Mouse (Mus musculus): Measurements from ENCODE around the gene Ola1. TPM values are rescaled to one million over a fixed set of nuclear protein-coding genes. Genes with fewer than 3 reads are reported as not detected.

Gene Ola1
- total RNA-seq, 2 experiments from 2014 or later = 96.9 to 102 TPM

DNA sequence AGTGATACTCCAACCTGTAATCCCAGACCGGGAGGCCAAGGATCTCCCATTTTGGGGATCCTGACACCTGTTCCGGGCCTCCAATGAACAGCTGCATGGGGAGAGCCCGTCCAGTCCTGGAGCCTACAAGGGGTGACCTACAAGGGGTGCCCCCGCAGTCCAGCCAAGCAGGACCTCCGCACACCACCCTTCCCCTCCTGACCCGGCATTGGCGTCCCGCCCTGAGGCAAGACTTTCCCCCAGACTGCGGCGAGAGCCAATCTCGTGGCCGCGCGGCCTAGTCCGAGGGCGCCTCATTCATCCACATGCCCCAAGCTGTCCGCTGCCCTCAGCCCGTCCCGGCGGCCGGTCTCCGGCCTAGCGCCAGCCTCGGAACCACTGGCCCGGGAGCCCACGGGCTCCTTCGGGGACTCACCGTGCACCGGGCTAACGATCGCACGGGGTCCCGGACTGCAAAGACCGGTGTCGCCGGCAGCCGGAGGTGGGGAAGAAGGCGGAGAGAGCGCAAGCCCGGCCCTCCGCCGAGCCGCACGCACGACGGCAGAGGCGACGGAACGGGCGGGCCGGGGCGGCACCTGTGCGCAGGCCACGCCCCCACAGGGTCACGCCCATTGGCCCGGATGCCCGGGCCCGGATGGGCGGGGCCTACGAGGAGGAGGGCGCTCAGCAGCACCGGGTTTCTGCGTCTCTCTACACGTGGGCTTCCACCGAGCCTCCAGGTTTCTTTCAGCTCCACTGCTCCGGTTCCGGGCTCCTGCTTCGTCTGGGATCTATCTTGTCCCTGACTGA lies 4.7 kb downstream of the Ola1 start:
- TF ChIP-seq CTCF (IDR thresholded peaks at IDR 0.05) = no peak
- Histone ChIP-seq H3K4me3 (peak overlapping the region; percentile 96), H3K27ac (peak overlapping the region; percentile 83)
- DNase-seq (ENCODE audit: extremely low spot score in 1 of 2, low spot score in 2 of 2) = peak; percentile 93 to 95
- intact Hi-C loops (cut with DNase I) = loop anchor here (5.0 kb wide), 2 partner anchors 58 to 237 kb away; partner anchors contain the start of gene Sp9

DNA sequence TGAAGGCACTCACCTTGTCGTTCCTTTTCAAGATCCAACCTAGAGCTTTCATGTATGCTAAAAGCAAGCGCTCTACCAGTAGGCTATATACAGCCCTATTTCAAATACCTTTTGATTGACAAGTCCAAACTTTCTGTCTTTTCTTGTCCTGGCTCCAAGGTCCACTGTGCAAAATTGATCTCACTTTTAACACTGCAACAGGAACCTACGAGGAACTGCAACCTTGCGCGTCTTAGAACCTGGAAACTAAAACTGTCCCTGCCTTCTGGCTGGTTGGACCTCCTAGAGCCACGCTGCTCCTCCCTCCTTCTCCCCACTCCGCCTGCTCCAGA lies 5.2 kb downstream of the Ola1 start:
- intact Hi-C loops (cut with DNase I) = loop anchor here (5.0 kb wide), 2 partner anchors 59 to 236 kb away; partner anchors contain the start of gene Sp9
- H3K27ac ChIP-seq = peak overlapping the region; percentile 83; the same call in 1 of the 2 replicates
- DNase-seq (ENCODE audit: extremely low spot score in 1 of 2, low spot score in 2 of 2) = no peak
- no peak for TF ChIP-seq CTCF (IDR thresholded peaks at IDR 0.05)
- H3K4me3 ChIP-seq = peak overlapping the region; percentile 96

DNA sequence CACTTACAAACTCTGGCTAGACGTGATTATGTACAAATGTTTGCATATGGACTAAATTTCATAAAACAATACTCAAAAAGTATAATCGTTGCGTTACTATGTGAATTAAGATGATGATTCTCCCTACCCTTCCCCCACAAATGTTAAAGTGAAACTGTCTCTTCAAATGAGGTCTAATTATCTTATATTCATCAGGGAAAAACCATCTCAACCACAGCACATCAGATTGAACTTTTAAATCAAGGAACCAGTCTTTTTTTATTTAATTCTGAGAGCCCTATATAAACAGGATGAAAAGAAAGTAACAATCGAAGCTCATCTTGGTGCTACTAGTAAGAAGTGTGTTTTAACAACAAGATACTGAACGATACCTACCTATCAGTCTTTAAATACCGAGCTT lies 14.4 kb downstream of the Ola1 start:
- DNase-seq (ENCODE audit: extremely low spot score in 1 of 2, low spot score in 2 of 2) = no peak
- intact Hi-C loops (cut with DNase I) = no loop called here
- Histone ChIP-seq H3K4me3 (no peak overlapping the region), H3K27ac (no peak overlapping the region)
- TF ChIP-seq CTCF (IDR thresholded peaks at IDR 0.05) = no peak

DNA sequence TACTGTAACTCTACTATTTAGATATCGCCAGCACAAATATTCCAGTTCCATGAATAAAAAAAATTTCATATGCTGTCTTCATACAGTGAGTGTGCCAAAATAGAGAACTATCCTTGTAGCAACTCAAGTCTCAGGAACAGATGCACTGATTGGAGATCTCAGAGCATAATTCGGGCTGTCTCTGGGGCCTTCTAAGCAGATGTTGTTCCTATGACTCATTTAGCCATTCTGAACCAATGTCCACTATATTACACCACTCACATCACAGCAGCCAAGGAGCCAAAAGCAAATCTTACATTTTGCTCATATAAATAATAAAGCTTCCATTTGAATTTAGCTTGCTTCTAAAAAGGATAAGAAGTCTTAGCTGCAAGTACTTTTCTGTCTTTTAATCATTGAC lies 30.2 kb downstream of the Ola1 start:
- Histone ChIP-seq H3K27ac (no peak overlapping the region), H3K4me3 (no peak overlapping the region)
- TF ChIP-seq CTCF (IDR thresholded peaks at IDR 0.05) = no peak
- intact Hi-C loops (cut with DNase I) = no loop called here
- no peak for DNase-seq (ENCODE audit: extremely low spot score in 1 of 2, low spot score in 2 of 2)

DNA sequence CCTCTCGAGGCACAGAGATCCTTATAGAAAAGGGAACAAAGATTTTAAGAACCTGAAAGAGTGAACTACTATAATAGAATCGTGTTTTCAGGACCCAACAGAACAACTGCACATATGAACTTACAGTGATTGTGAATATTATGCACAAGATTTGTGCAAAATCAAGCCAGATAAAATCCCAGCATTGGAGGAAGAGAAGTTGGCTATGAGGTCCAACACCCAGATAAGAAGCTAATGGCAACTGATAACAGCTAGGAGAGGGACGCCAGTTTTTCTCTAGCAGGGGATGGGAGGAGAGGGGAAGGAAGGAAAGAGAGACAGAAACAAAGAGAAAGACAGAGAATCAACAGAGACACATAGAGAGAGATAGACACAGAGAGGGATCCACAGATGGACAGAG lies 33.5 kb downstream of the Ola1 start:
- TF ChIP-seq CTCF (IDR thresholded peaks at IDR 0.05) = no peak
- intact Hi-C loops (cut with DNase I) = no loop called here
- Histone ChIP-seq H3K4me3 (no peak overlapping the region), H3K27ac (no peak overlapping the region)
- DNase-seq (ENCODE audit: extremely low spot score in 1 of 2, low spot score in 2 of 2) = no peak

DNA sequence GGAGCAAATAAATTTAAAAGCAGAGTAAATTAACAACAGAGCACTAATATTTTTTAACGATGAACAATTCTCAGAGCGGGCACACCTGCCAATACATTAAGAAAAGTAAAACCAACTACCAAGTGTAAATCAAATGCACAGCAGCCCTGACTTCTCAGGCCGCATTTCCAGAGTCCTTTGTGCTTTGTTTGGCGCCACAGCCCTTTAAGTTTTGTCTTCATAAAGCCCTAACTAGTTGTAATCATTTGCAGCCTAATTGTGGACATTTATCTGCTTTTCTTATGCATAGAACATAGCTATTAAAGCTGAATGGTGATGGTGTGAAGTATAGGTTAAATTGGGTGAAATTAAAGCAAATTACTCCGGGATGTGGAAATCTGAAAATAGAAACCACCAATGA lies 49.2 kb downstream of the Ola1 start:
- intact Hi-C loops (cut with DNase I) = loop anchor here (2.0 kb wide), 1 partner anchor 233 kb away; no protein-coding TSS in a partner anchor

DNA sequence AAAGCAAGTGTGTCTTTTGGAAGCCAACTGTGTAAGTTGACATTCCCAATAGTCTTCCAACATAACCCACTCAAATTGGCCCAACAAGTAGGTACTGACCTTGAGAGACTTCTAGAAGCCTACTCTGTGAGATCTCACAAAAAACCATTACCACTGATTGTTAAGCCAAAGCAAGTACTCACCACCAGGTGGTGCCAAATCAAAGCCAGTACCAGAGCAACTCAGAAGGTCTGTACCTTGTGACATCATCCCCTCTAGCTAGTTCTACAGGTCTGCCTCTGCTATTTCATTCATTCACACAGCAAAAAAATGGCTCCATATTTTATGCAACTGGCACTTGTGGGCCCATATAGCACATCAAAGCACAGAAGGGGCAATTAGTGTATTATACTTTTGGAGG lies 51.6 kb downstream of the Ola1 start:
- no peak overlapping the region for H3K4me3 ChIP-seq
- intact Hi-C loops (cut with DNase I) = loop anchor here (1.0 kb wide), 1 partner anchor 111 kb away; no protein-coding TSS in a partner anchor
- no peak overlapping the region for H3K27ac ChIP-seq
- peak; percentile 71 for TF ChIP-seq CTCF (IDR thresholded peaks at IDR 0.05)
- peak in 1 of 2 experiments; percentile 22 for DNase-seq (ENCODE audit: extremely low spot score in 1 of 2, low spot score in 2 of 2)

More for the DNA sequence above, 49.2 kb downstream of the Ola1 start:
- no peak for TF ChIP-seq CTCF (IDR thresholded peaks at IDR 0.05)
- Histone ChIP-seq H3K4me3 (no peak overlapping the region), H3K27ac (no peak overlapping the region)
- no peak for DNase-seq (ENCODE audit: extremely low spot score in 1 of 2, low spot score in 2 of 2)

DNA sequence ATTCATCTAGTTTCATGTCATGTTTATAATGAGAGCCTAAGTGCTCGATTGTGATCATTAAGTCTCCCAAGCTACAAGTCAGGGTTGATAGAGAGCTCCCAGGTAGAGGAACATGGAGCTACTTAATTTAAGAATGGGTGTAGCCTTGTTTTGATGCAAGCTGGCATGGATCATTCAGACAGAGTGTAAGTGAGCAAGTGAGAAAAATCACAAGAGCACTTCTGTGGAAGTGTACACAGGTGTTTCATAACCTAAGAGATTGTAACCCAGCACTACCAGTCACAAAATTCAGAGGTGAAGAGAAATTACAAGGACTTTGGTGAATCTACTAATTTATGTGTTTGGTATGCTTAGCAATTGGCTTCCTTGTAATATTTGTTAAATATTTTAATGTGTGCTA lies 54.1 kb downstream of the Ola1 start:
- TF ChIP-seq CTCF (IDR thresholded peaks at IDR 0.05) = no peak
- no peak for DNase-seq (ENCODE audit: extremely low spot score in 1 of 2, low spot score in 2 of 2)
- H3K27ac ChIP-seq = no peak overlapping the region
- intact Hi-C loops (cut with DNase I) = no loop called here
- no peak overlapping the region for H3K4me3 ChIP-seq

DNA sequence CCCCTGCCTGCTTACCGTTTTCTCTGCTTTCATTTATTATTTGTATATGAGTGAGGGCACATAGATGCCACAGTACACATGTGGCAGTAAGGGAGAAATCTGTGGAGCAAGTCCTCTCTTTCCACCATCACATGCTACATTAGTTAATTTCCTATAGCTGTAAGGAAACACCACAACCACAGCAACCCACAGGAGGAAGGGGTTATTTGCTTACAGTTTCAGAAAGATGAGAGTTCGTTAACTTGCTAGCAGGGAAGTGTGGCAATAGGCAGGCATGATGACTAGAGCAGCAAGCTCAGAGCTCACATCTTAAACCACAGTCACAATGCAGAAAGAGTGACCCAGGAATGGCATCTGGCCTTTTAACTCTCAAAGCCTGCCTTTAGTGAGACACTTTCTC lies 58.0 kb downstream of the Ola1 start:
- intact Hi-C loops (cut with DNase I) = no loop called here
- no peak for DNase-seq (ENCODE audit: extremely low spot score in 1 of 2, low spot score in 2 of 2)

DNA sequence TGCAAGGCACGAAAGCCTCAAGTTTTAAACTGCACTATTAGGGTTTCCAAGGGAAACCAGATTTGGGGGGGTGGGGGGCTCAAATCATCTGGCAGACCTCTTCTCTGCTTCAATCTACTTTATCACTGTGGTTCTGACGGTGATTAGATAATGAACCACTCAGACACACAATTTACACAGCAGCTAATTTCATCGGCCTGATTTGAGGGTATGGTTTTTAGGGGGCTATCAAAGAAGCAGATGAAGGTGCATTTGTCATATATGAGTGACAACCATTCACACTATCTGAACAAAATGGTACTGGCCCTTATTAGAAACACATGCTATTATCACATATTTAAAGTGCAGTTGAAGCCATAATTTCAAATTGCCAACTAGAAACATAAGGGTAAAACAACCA lies 61.5 kb downstream of the Ola1 start:
- intact Hi-C loops (cut with DNase I) = no loop called here
- TF ChIP-seq CTCF (IDR thresholded peaks at IDR 0.05) = no peak
- Histone ChIP-seq H3K4me3 (no peak overlapping the region), H3K27ac (no peak overlapping the region)
- no peak for DNase-seq (ENCODE audit: extremely low spot score in 1 of 2, low spot score in 2 of 2)

More for the DNA sequence above, 58.0 kb downstream of the Ola1 start:
- no peak overlapping the region for H3K27ac ChIP-seq
- no peak for TF ChIP-seq CTCF (IDR thresholded peaks at IDR 0.05)
- no peak overlapping the region for H3K4me3 ChIP-seq

DNA sequence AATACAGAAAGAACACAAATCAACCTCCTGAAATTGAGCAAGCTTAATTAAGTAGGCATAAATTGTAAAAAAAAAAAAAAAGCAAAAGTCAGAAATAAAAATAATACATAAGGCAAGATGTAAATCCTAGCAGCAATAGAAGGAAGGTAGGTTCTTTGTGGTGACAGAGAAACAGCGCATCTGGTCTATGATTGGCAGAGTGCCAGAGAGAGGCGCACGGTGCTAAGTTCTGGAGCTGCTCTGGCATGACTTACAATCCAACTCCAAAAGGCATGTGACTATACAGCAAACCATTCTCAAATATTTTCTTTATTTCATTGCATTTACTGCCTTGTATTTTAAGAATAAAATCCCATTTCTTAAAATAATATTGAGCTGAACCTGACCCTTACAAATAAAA lies 68.2 kb downstream of the Ola1 start:
- no peak overlapping the region for H3K27ac ChIP-seq
- intact Hi-C loops (cut with DNase I) = no loop called here
- TF ChIP-seq CTCF (IDR thresholded peaks at IDR 0.05) = no peak
- no peak overlapping the region for H3K4me3 ChIP-seq
- peak in 1 of 2 experiments; percentile 33 for DNase-seq (ENCODE audit: extremely low spot score in 1 of 2, low spot score in 2 of 2)

DNA sequence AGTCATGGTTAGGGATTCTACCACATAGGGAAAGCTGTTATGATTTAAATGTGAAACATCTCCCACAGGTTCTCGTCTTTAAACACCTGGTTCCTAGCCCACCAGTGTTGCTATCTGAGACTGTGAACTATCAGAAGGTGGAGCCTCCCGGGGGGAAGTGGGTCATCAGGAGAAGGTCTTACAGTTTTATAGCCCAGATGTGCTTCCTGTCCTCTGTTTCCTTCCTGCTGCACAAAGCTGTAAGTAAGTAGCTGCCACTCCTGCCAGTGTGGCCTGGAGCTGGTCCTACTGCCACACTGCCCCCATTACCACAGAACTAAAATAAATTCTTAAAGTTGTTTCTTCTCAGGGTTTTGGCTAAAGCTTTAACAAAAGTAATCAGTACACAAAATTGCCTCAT lies 72.6 kb downstream of the Ola1 start:
- intact Hi-C loops (cut with DNase I) = no loop called here
- TF ChIP-seq CTCF (IDR thresholded peaks at IDR 0.05) = no peak
- H3K27ac ChIP-seq = no peak overlapping the region
- DNase-seq (ENCODE audit: extremely low spot score in 1 of 2, low spot score in 2 of 2) = no peak
- H3K4me3 ChIP-seq = no peak overlapping the region

DNA sequence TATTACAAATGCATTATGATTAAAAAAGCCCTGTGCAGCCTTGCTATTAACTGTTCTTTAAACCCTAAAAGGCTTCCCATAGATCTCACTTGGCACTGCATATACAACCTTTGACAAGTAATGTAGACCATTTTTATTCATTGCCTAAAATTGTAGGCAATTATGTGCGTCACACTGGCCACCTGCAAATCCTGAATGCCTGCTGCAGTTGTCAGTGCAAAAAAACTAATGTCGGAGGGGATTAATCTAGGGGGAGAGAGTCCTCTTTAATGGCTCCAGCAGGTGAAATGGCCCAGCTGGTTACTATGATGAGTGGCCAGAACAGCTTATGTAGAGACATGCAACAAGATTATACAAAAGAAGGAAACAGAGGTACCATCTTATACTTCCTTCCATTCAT lies 75.0 kb downstream of the Ola1 start:
- intact Hi-C loops (cut with DNase I) = no loop called here
- no peak for TF ChIP-seq CTCF (IDR thresholded peaks at IDR 0.05)
- H3K27ac ChIP-seq = no peak overlapping the region
- DNase-seq (ENCODE audit: extremely low spot score in 1 of 2, low spot score in 2 of 2) = no peak
- no peak overlapping the region for H3K4me3 ChIP-seq

Measured in left cerebral cortex, adult 2 months (tissue).